10 mouse cellular contexts compared by ENCODE assay signal in the genomic region with DNA sequence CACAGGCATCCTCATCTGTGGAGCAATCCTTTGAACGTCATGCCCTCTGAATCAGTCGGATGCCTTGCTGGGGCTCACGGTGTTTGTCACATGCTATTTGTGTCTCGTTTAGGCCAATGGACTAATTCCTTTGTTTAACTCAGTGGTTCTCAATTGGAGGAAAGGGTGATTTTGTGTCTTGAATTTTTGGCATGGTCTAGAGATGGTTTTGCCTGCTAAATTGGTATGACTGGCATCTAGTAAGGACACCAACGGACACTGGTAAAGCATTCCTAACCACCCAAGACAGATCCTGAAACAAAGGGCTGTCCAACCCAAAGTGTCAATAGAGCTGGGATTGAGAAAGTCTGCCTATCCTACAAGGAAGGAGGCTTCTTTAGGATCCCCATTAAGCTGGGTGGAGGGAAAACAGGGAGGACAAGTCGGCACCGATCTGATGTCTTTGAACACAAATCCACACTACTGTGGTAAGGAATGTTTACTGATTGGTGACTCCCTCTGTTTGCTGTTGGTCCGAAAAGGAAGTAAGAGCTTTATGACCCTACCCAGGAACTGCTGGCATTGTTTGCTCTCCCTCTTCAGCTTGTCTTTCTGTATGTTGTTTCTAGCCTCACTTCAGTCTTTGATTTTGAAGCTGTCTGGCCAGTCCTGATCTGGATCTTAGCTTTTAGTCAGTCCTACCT.
"Had no signal": no experiment of that assay in that cellular context is flagged by ENCODE, and none has a peak within 500 bp of the region (broad histone marks: within the 10 kb centered on the region; RNA-seq: fewer than 3 reads in every experiment).

No protein-coding gene starts in this region.

- DNase-seq: kidney, adult 2 months; kidney, postnatal 25 days; left cerebral cortex, postnatal 4 days; thymus, adult 18-20 months; thymus, postnatal 14 days had no signal

- H3K9ac ChIP-seq: kidney, embryonic 15.5 days; limb, embryonic 13.5 days; liver, embryonic 14.5 days; midbrain, embryonic 12.5 days had no signal

- H3K4me2 ChIP-seq: kidney, embryonic 15.5 days; limb, embryonic 13.5 days; midbrain, embryonic 12.5 days had no signal

- H3K4me1 ChIP-seq: midbrain, embryonic 12.5 days had no signal

- H3K4me3 ChIP-seq: kidney, embryonic 15.5 days; limb, embryonic 13.5 days; midbrain, embryonic 12.5 days had no signal

- H3K36me3 ChIP-seq: kidney, embryonic 15.5 days; limb, embryonic 13.5 days; midbrain, embryonic 12.5 days had no signal

- ATAC-seq: hindbrain, postnatal 0 days had no signal

- H3K27me3 ChIP-seq: kidney, embryonic 15.5 days had no signal

- H3K27ac ChIP-seq: hindbrain, postnatal 0 days; kidney, embryonic 15.5 days; limb, embryonic 13.5 days; liver, embryonic 14.5 days; midbrain, embryonic 12.5 days had no signal

- H3K9me3 ChIP-seq: kidney, embryonic 15.5 days; limb, embryonic 13.5 days; midbrain, embryonic 12.5 days had no signal
